Mouse (Mus musculus) kidney, adult 2 months (tissue): ENCODE data around the gene Sash1.

Experiments
- CTCF ChIP-seq: fragments of 200-500 bp; conservative IDR thresholded peaks from 2 replicates; pipeline ENCODE4 v1.5.1; 2011; ENCODE audit warnings: low read depth, mild to moderate bottlenecking, control low read depth, low read length, moderate library complexity, mixed read lengths; ENCODE audit not compliant: insufficient read depth, insufficient read length
- POLR2A ChIP-seq: fragments of 200-500 bp; IDR thresholded peaks from one replicate; pipeline ENCODE4 v1.6.1; 2011; ENCODE audit warnings: low read depth, low read length, control low read depth

- TF ChIP-seq CTCF (no peak), POLR2A (no peak)
Measured at GRCm38 (mm10) chr10:8935601-8936000, 49.7 kb upstream of the Sash1 start.
